Mouse (Mus musculus) kidney, adult 8-10 months (tissue): ENCODE measurements around the gene Ktn1.

Source experiments
- DNase-seq, 2 experiments: peaks; one replicate each; pipeline ENCODE4 v3.0.0; 2022

The Ktn1 gene

DNA sequence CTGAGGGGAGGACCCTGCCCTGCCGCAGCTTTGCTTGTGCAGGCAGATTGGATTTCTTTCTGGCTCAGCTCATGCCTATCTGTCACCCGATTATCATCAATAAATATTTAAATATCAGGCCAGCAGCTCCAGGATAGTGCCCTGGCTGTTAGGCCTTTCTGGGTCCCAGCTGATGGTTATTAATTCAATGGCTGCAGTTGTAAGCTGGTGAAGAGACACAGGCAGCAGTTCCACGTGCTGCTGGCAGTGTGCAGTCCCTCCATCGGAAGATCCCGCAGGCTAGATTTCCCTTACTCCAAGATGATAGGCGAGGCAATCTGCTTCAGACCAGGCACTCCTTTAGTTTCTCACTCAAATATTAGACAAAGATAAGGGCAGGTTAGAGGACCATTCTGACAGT, 116.9 kb downstream of the Ktn1 start:
- no peak for DNase-seq

DNA sequence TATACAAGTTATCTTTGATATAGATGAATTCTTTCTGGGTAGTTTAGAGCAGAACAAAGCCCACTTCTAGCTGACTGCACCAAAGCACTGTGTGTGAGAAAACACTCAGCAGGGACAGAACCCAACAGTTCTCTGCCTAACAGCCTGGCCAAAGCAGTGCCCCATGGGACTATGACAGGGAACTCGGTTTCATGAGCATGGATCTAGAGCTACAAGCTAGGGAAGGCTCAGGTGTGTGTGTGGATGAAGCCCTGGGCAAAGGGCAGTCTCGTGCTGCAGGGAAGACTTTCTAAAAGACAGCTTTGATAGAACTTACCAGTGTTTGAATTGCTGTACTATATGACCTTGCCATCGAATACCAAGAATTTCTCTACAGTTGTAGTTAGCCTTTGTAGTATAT, 117.5 kb downstream of the Ktn1 start:
- no peak for DNase-seq

DNA sequence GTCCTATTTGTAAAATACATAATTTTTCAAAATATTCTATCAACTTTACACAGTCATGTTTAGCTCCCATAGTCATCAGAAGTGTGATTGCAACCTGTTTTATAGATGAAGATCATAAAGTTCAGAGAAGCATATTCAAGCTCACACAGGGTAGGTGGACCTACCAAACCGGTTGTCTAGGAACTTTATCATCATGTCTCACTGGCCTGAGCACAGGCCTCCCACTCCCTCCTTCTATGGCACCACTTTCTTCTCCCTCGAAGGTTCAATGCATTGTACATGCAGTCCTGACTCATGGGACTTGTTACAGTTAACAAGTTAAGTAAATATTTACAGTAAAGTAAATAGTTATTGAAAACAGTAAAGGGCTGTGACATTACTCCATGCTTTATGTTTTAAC, 118.1 kb downstream of the Ktn1 start:
- DNase-seq = no peak

DNA sequence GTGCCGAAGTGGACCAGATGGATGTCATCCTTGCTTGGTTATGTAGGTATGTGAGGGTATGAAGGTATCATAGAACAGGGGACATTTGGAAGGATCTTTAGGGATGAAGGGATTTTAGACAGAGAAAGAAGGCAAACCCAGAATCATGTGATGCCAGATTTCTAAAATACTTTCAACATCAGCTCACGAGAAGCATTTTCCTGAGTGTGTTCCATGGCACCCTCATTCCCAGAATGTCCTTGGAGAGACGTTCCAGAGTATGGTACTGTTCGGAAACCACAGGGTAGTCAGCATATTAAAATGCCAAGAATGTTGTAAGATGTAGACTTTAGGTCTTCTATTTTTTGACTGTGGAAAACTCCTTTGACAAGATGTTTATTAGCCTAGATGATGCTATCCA, 123.2 kb downstream of the Ktn1 start:
- DNase-seq = no peak

DNA sequence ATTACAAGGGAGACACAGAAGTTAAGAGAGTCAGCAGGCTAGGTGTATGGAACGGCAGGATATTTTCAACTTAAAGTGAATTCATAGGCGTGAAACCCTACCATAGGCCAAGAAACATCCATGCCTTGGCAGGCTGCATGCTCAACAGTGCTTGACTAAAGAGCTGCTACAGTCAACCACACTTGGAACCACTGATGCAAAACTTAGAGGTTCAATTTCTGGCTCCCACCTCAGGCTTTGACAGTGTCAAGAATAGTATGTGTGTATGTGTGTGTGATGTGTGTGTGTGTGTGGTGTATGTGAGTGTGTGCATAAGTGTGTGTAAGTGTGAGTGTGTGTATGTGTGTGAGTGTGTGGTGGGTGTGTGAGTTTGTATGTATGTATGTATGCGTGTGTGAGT, 127.3 kb downstream of the Ktn1 start:
- DNase-seq = no peak

DNA sequence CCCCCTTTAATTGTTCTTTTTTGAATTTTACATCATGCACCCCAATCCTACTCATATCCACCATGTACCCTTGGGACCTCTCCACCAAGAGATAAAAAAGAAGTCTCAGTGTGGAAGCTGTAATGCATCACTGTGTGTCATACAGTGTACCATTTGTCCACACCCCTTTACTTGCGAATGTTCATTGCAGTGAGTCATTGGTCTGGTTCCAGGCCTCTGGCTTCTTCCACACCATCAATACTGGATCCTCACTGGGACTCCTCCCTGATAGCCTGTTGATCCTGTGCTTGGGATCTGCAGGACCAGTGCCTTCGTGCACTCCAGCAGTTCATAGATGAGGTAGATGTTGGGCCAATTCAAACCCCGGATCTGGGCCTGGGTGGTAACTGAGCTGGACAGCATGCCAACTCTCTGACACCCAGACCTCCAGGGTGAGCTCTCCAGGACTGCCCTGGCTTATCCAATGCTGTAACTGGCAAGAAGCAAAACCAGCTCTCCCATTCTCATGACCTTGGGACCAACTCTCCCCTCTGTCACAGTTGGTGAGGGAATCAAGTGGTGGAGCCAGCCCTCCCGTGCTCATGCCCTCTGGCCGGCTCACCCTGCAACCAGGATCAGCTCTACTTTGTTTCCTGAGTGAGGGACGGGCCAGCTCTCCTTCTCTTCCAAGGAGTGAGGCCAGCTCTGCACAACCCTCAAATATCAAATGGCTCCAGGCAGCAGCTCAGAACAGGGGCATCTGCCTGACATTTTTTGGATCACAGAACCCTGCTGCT, 128.2 kb downstream of the Ktn1 start:
- DNase-seq = no peak

DNA sequence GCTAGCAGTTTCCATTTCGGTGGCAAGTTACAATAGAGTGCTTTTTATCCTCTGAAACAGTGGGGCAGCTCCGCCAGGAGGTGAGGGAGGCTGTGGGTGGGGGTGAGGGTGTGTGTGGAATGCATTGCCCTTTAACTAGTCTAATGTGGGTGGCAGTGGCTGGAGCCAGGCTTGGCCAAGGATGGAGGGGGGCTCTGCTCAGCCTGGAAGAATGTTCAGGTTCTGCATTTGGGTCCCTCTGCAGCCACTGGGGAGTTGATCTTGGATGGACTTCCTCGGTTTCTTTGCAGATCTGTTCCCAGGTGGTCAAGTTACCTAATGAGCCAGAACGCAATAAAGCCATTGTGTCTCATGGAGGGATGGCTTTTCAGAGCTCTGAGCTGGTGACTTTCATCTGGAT, 137.9 kb downstream of the Ktn1 start:
- DNase-seq = no peak
